In genomic region chr7:143006097-143006755, GRCm38 (mm10) we compare ENCODE assay signal across 9 mouse cellular contexts. TPM values are rescaled to one million over a fixed set of nuclear protein-coding genes. Genes with fewer than 3 reads are reported as not detected.
DNase-seq lines count a peak whose midpoint lies in the region; ATAC-seq and TF ChIP-seq lines count a peak whose summit lies in the region.
"Had no signal": no experiment of that assay in that cellular context is flagged by ENCODE, and none has a peak within 500 bp of the region (broad histone marks: within the 10 kb centered on the region; RNA-seq: fewer than 3 reads in every experiment).

No protein-coding gene starts in this region.

- peaks cover 53% of the 10 kb centered on the region for H3K4me1 ChIP-seq in lung, embryonic 15.5 days
- peaks cover 4% of the 10 kb centered on the region; the same call in 1 of the 2 replicates for H3K4me1 ChIP-seq in liver, adult 2 months (ENCODE audit: control insufficient read depth, insufficient read depth, low read length)
- peaks cover 9% of the 10 kb centered on the region; the same call in 1 of the 2 replicates for H3K4me1 ChIP-seq in hindbrain, embryonic 16.5 days (ENCODE audit: control insufficient read depth, insufficient read depth, low read depth, low read length)

- peak overlapping the region; percentile 76 for H3K27ac ChIP-seq in lung, embryonic 15.5 days
- no peak overlapping the region for H3K27ac ChIP-seq in liver, adult 2 months (replicated peaks; ENCODE audit: insufficient read depth, low read depth, low read length)
- no peak overlapping the region for H3K27ac ChIP-seq in hindbrain, embryonic 16.5 days (ENCODE audit: low read depth, low read length)

- H3K9ac ChIP-seq in lung, embryonic 15.5 days, result no peak overlapping the region
- H3K9ac ChIP-seq in liver, adult 2 months (ENCODE audit: low read depth, low read length), result peak overlapping the region; percentile 17; the same call in 1 of the 2 replicates
- no peak overlapping the region for H3K9ac ChIP-seq in hindbrain, embryonic 16.5 days (ENCODE audit: low read depth, low read length)

- no peak overlapping the region for H3K4me2 ChIP-seq in lung, embryonic 15.5 days
- H3K4me2 ChIP-seq in hindbrain, embryonic 16.5 days (ENCODE audit: low read length), result no peak overlapping the region

- ATAC-seq in lung, embryonic 15.5 days (ENCODE audit: borderline replicate concordance, extremely low read depth, low FRiP score, low TSS enrichment), result no peak
- no peak for ATAC-seq in hindbrain, embryonic 16.5 days

- no peak overlapping the region for H3K4me3 ChIP-seq in lung, embryonic 15.5 days
- H3K4me3 ChIP-seq in liver, adult 2 months (ENCODE audit: insufficient read depth, low read depth, low read length), result no peak overlapping the region
- no peak overlapping the region for H3K4me3 ChIP-seq in hindbrain, embryonic 16.5 days (ENCODE audit: low read length)

- TF ChIP-seq POLR2A in liver, adult 2 months (IDR thresholded peaks at IDR 0.05; ENCODE audit: extremely low read depth, insufficient read depth, low read length), result no peak

- H3K9me3 ChIP-seq in lung, embryonic 15.5 days, result no peaks in the 10 kb centered on the region
- no peaks in the 10 kb centered on the region for H3K9me3 ChIP-seq in hindbrain, embryonic 16.5 days (ENCODE audit: control insufficient read depth, low read length)

- H3K27me3 ChIP-seq in lung, embryonic 15.5 days, result no peaks in the 10 kb centered on the region
- H3K27me3 ChIP-seq in liver, adult 2 months (ENCODE audit: control insufficient read depth, insufficient read depth, low read length), result no peaks in the 10 kb centered on the region
- H3K27me3 ChIP-seq in hindbrain, embryonic 16.5 days (replicated peaks; ENCODE audit: control insufficient read depth, insufficient read depth, low read length), result no peaks in the 10 kb centered on the region

- WGBS in lung, embryonic 15.5 days, result 83% methylated on average over 2 of the region's 2 CpGs
- WGBS in liver, adult 2 months, result 88% methylated on average over 2 of the region's 2 CpGs
- WGBS in hindbrain, embryonic 16.5 days, result 79% methylated on average over 2 of the region's 2 CpGs

- DNase-seq in lung, adult 18-20 months, result no peak
- peak; percentile 36 for DNase-seq in c-Kit-positive CD71-negative TER-119-negative erythroid progenitor cells, embryonic 14.5 days (ENCODE audit: low read depth)
- no peak for DNase-seq in liver, adult 2 months (ENCODE audit: extremely low read depth, low read depth, low spot score)
- peak; percentile 51 for DNase-seq in thymus, postnatal 14 days
- no peak for DNase-seq in cerebellum, adult 11-12 months
- DNase-seq: adrenal gland, postnatal 14 days had no signal

- no peak for TF ChIP-seq CTCF in liver, adult 2 months (IDR thresholded peaks at IDR 0.05; ENCODE audit: low read depth, low read length)

- no peaks in the 10 kb centered on the region for H3K36me3 ChIP-seq in lung, embryonic 15.5 days
- no peaks in the 10 kb centered on the region for H3K36me3 ChIP-seq in liver, adult 2 months (ENCODE audit: control insufficient read depth, insufficient read depth, low read length)
- H3K36me3 ChIP-seq in hindbrain, embryonic 16.5 days (ENCODE audit: control insufficient read depth, insufficient read depth, low read length), result no peaks in the 10 kb centered on the region

- no peaks in the 10 kb centered on the region for H3K79me2 ChIP-seq in liver, adult 2 months (ENCODE audit: control insufficient read depth, insufficient read depth, low read length)

RNA-seq across cellular contexts. Expression of gene Tspan32, which starts 1.4 kb away (rescaled TPM):
- polyA plus RNA-seq in lung, embryonic 15.5 days (2015; fragmentation: Nextera tagmentation; extraction: Ambion mirVana), result 1.9 and 2.8 TPM in 2 replicates
- total RNA-seq in liver, adult 2 months (2014; rRNA removed), result 0.46 and 1.1 TPM in 2 replicates
- polyA plus RNA-seq in liver, adult 2 months (2012; rRNA removed), result 0.56 and 1.0 TPM in 2 replicates
- polyA plus RNA-seq in hindbrain, embryonic 16.5 days (2015; fragmentation: Nextera tagmentation; extraction: Ambion mirVana), result 0.28 and 0.41 TPM in 2 replicates

RNA-seq across cellular contexts. Expression of gene Ascl2, which starts 37.2 kb away (rescaled TPM):
- polyA plus RNA-seq in lung, embryonic 15.5 days (2015; fragmentation: Nextera tagmentation; extraction: Ambion mirVana), result 3.4 and 3.5 TPM in 2 replicates
- total RNA-seq in liver, adult 2 months (2014; rRNA removed), result not detected in 2 replicates
- 0.11 TPM in 1 of 2 replicates, not detected in the other for polyA plus RNA-seq in liver, adult 2 months (2012; rRNA removed)
- 0.93 and 1.3 TPM in 2 replicates for polyA plus RNA-seq in hindbrain, embryonic 16.5 days (2015; fragmentation: Nextera tagmentation; extraction: Ambion mirVana)
- total RNA-seq: adrenal gland, postnatal 14 days; hematopoietic stem cell, adult 5-6 weeks had no signal

RNA-seq across cellular contexts. Expression of gene Cd81, which starts 46.3 kb away (rescaled TPM):
- 694 and 720 TPM in 2 replicates for polyA plus RNA-seq in lung, embryonic 15.5 days (2015; fragmentation: Nextera tagmentation; extraction: Ambion mirVana)
- total RNA-seq in liver, adult 2 months (2014; rRNA removed), result 363 and 420 TPM in 2 replicates
- polyA plus RNA-seq in liver, adult 2 months (2012; rRNA removed), result 616 and 625 TPM in 2 replicates
- polyA plus RNA-seq in hindbrain, embryonic 16.5 days (2015; fragmentation: Nextera tagmentation; extraction: Ambion mirVana), result 532 and 585 TPM in 2 replicates

Comparison
In these comparisons a context has a peak if more than half of its experiments do, and no peak if none do; other contexts are left out.
1. DNase-seq: peak in c-Kit-positive CD71-negative TER-119-negative erythroid progenitor cells, embryonic 14.5 days (single experiment) and thymus, postnatal 14 days (single experiment); none in lung, adult 18-20 months (0 of 2), liver, adult 2 months (single experiment) and cerebellum, adult 11-12 months (single experiment).